ENCODE assay signal across 20 mouse cellular contexts in the genomic region with DNA sequence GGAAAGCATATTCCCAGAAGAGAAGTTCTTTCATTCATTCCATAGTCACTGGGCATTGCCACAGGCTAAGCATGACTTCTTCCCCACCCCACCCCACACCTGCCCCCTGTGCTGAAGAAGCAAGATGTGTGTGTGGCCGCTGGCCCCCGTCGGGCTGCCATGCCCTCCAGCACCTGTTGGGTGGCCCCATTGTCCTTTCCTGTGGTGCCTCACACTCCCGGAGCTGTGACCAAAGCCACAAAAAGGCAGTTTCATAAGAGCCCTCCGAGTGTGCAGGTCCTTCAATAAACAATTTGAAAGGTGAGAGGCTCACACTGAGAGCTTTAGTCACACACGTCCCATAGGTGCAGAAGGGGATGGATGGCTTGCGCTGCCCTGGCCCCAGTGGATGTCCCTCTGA. TPM values are rescaled to one million over a fixed set of nuclear protein-coding genes. Genes with fewer than 3 reads are reported as not detected.
DNase-seq lines count a peak whose midpoint lies in the region; ATAC-seq lines count a peak whose summit lies in the region.
"Had no signal": no experiment of that assay in that cellular context is flagged by ENCODE, and none has a peak within 500 bp of the region (broad histone marks: within the 10 kb centered on the region; RNA-seq: fewer than 3 reads in every experiment).

No protein-coding gene starts in this region.

- peak; percentile 86 for DNase-seq in heart, adult 11 months
- no peak for DNase-seq in heart, postnatal 4 days
- peak; percentile 57 for DNase-seq in 416B (ENCODE audit: low read depth)
- peak; percentile 47 to 66 for DNase-seq in natural killer cell, adult 2 months (ENCODE audit: low spot score in 2 of 2)
- DNase-seq in layer of hippocampus, adult 8-10 months (ENCODE audit: low spot score in 2 of 2), result no peak
- no peak for DNase-seq in adrenal gland, adult 2 months
- no peak for DNase-seq in MN1 (ENCODE audit: low spot score)
- DNase-seq: adrenal gland, postnatal 36 days; cerebellum, adult 8-10 months; cerebellum, postnatal 25 days; gastrocnemius, postnatal 25 days; heart, adult 2 months; kidney, adult 2 months; kidney, postnatal 36 days; lung, adult 18-20 months had no signal

- ATAC-seq in hematopoietic stem cell, adult 5-6 weeks (replicated peaks in 1 of 2; ENCODE audit: insufficient read depth in 1 of 2, low FRiP score in 2 of 2, low TSS enrichment in 1 of 2, low read depth in 1 of 2, poor library complexity in 2 of 2, severe bottlenecking in 2 of 2), result peak; percentile 34 to 37; a peak in 1 of 4 replicates
- ATAC-seq: hindbrain, embryonic 16.5 days; liver, embryonic 12.5 days; lung, postnatal 0 days; midbrain, embryonic 16.5 days had no signal

RNA-seq across cellular contexts. Expression of a gene that starts 16.2 kb away (rescaled TPM):
- total RNA-seq in heart, postnatal 4 days (2021), result 10 to 100 TPM; 24.1 to 26.5 TPM
- 99.6 and 106 TPM in 2 replicates for total RNA-seq in hematopoietic stem cell, adult 5-6 weeks (2017)
- total RNA-seq in layer of hippocampus, adult 8-10 months (2022), result 1 to 10 TPM; 3.5 to 5.8 (median 4.2) TPM
- total RNA-seq in adrenal gland, adult 2 months (2021), result 1 to 10 TPM; 5.1 to 5.8 TPM
- 1.6 and 1.8 TPM in 2 replicates for polyA plus RNA-seq in adrenal gland, adult 2 months (2012; rRNA removed)

RNA-seq across cellular contexts. Expression of a gene that starts 35.7 kb away (rescaled TPM):
- 1 to 10 TPM; 2.6 to 2.7 TPM for total RNA-seq in heart, postnatal 4 days (2021)
- total RNA-seq in hematopoietic stem cell, adult 5-6 weeks (2017), result 0.30 and 0.75 TPM in 2 replicates
- 100 to 1,000 TPM; 159 to 171 (median 164) TPM for total RNA-seq in layer of hippocampus, adult 8-10 months (2022)
- 1 to 10 TPM; 3.7 to 5.8 TPM for total RNA-seq in adrenal gland, adult 2 months (2021)
- 2.3 and 3.5 TPM in 2 replicates for polyA plus RNA-seq in adrenal gland, adult 2 months (2012; rRNA removed)

Comparison
In these comparisons a context has a peak if more than half of its experiments do, and no peak if none do; other contexts are left out.
1. DNase-seq: peak in heart, adult 11 months (single experiment), 416B (single experiment) and natural killer cell, adult 2 months (2 of 2); none in heart, postnatal 4 days (single experiment), layer of hippocampus, adult 8-10 months (0 of 2), adrenal gland, adult 2 months (single experiment) and MN1 (single experiment).
2. RNA of a gene that starts 35.7 kb away (total RNA-seq): 159 to 171 TPM in layer of hippocampus, adult 8-10 months; 3.7 to 5.8 TPM in adrenal gland, adult 2 months, 2.6 to 2.7 TPM in heart, postnatal 4 days and 0.30 to 0.75 TPM in hematopoietic stem cell, adult 5-6 weeks; every median in the first group is over 10 times any median in the second.